Mouse (Mus musculus) neural tube, embryonic 15.5 days (tissue): Measurements from ENCODE around the gene Lgals2. TPM values are rescaled to one million over a fixed set of nuclear protein-coding genes. Genes with fewer than 3 reads are reported as not detected.

ENCODE experiments used
- ATAC-seq: fragments of 200-750 bp; cut with Nextera tagmentation; 2 replicates; pipeline ENCODE4 v1.8.0; 2017; ENCODE audit warnings: mild to moderate bottlenecking, moderate TSS enrichment, moderate library complexity; ENCODE audit not compliant: low FRiP score
- H3K27ac ChIP-seq: fragments of 300-500 bp; sonication (generic); replicated peaks from 2 replicates; pipeline ENCODE4 v1.5.1; 2015; ENCODE audit warnings: mild to moderate bottlenecking, inconsistent platforms
- H3K27me3 ChIP-seq: fragments of 300-500 bp; sonication (generic); replicated peaks from 2 replicates; pipeline ENCODE4 v1.6.1; 2015; ENCODE audit warnings: inconsistent platforms
- H3K36me3 ChIP-seq: fragments of 300-500 bp; sonication (generic); 2 replicates; pipeline ENCODE4 v1.6.1; 2015; ENCODE audit warnings: inconsistent platforms
- H3K4me1 ChIP-seq: fragments of 300-500 bp; sonication (generic); 2 replicates; pipeline ENCODE4 v1.6.1; 2015; ENCODE audit warnings: inconsistent platforms
- H3K4me2 ChIP-seq: fragments of 300-500 bp; sonication (generic); 2 replicates; pipeline ENCODE4 v1.6.1; 2015; ENCODE audit warnings: inconsistent platforms, mild to moderate bottlenecking, moderate library complexity
- H3K4me3 ChIP-seq: fragments of 300-500 bp; sonication (generic); replicated peaks from 2 replicates; pipeline ENCODE4 v1.5.1; 2015; ENCODE audit warnings: mild to moderate bottlenecking, inconsistent platforms
- H3K9ac ChIP-seq: fragments of 300-500 bp; sonication (generic); replicated peaks from 2 replicates; pipeline ENCODE4 v1.6.1; 2015; ENCODE audit warnings: mild to moderate bottlenecking, inconsistent platforms
- H3K9me3 ChIP-seq: fragments of 300-500 bp; sonication (generic); replicated peaks from 2 replicates; pipeline ENCODE4 v1.6.1; 2016; ENCODE audit warnings: inconsistent platforms
- WGBS: fragments of 180-500 bp; shearing (Covaris S2); methylation state at CpG from one replicate; pipeline ENCODE4 v1.1.7; 2015; ENCODE audit warnings: mixed read lengths; 5-methylcytosine and 5-hydroxymethylcytosine counted together
- microRNA-seq: library from miRNA; unstranded; fragments of <30 nt; microRNA quantifications from one replicate; pipeline ENCODE4, GENCODE M21; 2017
- polyA plus RNA-seq: library from polyadenylated mRNA; unstranded; fragments of >200 nt; fragmentation: Nextera tagmentation; extraction: Ambion mirVana; gene quantifications from 2 replicates; pipeline ENCODE4 v1.2.1, GENCODE M21; 2015

Gene Lgals2
- polyA plus RNA-seq, 1 experiment from 2014 or later = not detected

GRCm38 (mm10) chr15:78804326-78804725 lies 51.0 kb downstream of the Lgals2 start:
- peaks cover 48% of the 10 kb centered on the region for H3K27me3 ChIP-seq
- no peak overlapping the region for H3K4me2 ChIP-seq
- H3K4me3 ChIP-seq = no peak overlapping the region
- no peak for ATAC-seq
- H3K9ac ChIP-seq = no peak overlapping the region
- no peaks in the 10 kb centered on the region for H3K9me3 ChIP-seq
- WGBS = 16% methylated on average over 6 of the region's 6 CpGs
- peaks cover 29% of the 10 kb centered on the region for H3K4me1 ChIP-seq
- H3K36me3 ChIP-seq = no peaks in the 10 kb centered on the region
- H3K27ac ChIP-seq = no peak overlapping the region

GRCm38 (mm10) chr15:78803499-78803900 lies 51.8 kb downstream of the Lgals2 start:
- H3K9me3 ChIP-seq = no peaks in the 10 kb centered on the region
- 4% methylated on average over 8 of the region's 8 CpGs for WGBS
- H3K4me2 ChIP-seq = peak overlapping the region; percentile 84
- no peak overlapping the region for H3K27ac ChIP-seq
- H3K4me1 ChIP-seq = peaks cover 34% of the 10 kb centered on the region
- H3K9ac ChIP-seq = no peak overlapping the region
- H3K36me3 ChIP-seq = no peaks in the 10 kb centered on the region
- no peak for ATAC-seq
- peaks cover 48% of the 10 kb centered on the region for H3K27me3 ChIP-seq
- H3K4me3 ChIP-seq = no peak overlapping the region

GRCm38 (mm10) chr15:78802776-78803391 lies 52.4 kb downstream of the Lgals2 start, which contains the start of gene Card10:
Gene Card10, minus strand, starts transcription at chr15:78803042.
- ATAC-seq = peak; percentile 60
- Histone ChIP-seq H3K4me1 (peaks cover 34% of the 10 kb centered on the region), H3K4me2 (peak within 1 kb of the TSS; percentile 84), H3K9ac (peak within 1 kb of the TSS; percentile 51), H3K9me3 (no peaks in the 10 kb centered on the region), H3K36me3 (no peaks in the 10 kb centered on the region), H3K27me3 (peaks cover 48% of the 10 kb centered on the region), H3K27ac (peak within 1 kb of the TSS; percentile 33), H3K4me3 (peak within 1 kb of the TSS; percentile 52)
- 1% methylated on average over 63 of the region's 70 CpGs for WGBS

GRCm38 (mm10) chr15:78801971-78802741 lies 53.2 kb downstream of the Lgals2 start:
- peak overlapping the region; percentile 33 for H3K27ac ChIP-seq
- H3K36me3 ChIP-seq = no peaks in the 10 kb centered on the region
- ATAC-seq = 0 out of 2 replicates have a peak, but pooled peaks have one; percentile 30
- peaks cover 34% of the 10 kb centered on the region for H3K4me1 ChIP-seq
- H3K9ac ChIP-seq = peak overlapping the region; percentile 51
- no peaks in the 10 kb centered on the region for H3K9me3 ChIP-seq
- WGBS = 5% methylated on average over 65 of the region's 67 CpGs
- peak overlapping the region; percentile 84 for H3K4me2 ChIP-seq
- peak overlapping the region; percentile 52 for H3K4me3 ChIP-seq
- peaks cover 48% of the 10 kb centered on the region for H3K27me3 ChIP-seq

- Histone ChIP-seq H3K9ac (no peak overlapping the region), H3K27me3 (peaks cover 48% of the 10 kb centered on the region), H3K4me1 (peaks cover 35% of the 10 kb centered on the region), H3K4me2 (peak overlapping the region; percentile 84), H3K4me3 (peak overlapping the region; percentile 52), H3K9me3 (no peaks in the 10 kb centered on the region), H3K36me3 (no peaks in the 10 kb centered on the region), H3K27ac (no peak overlapping the region)
- WGBS = 77% methylated on average over 9 of the region's 9 CpGs
- ATAC-seq = no peak
Observed at GRCm38 (mm10) chr15:78801571-78801970, 53.8 kb downstream of the Lgals2 start.

Small RNAs within 50 kb of the gene (microRNA-seq; reads per million reads assigned to microRNA genes)
- not detected for gene Mir6955

Other genes with a start within 250 kb of the Lgals2 start
- 9.8 and 10.6 TPM in 2 replicates for gene Elfn2, start 136.8 kb downstream of the Lgals2 start, polyA plus RNA-seq
- gene Mfng, start 82.1 kb downstream of the Lgals2 start, polyA plus RNA-seq = 14.5 and 22.6 TPM in 2 replicates
- 1.9 and 3.7 TPM in 2 replicates for gene Card10, start 52.5 kb downstream of the Lgals2 start, polyA plus RNA-seq
- gene Cdc42ep1, start 12.9 kb downstream of the Lgals2 start, polyA plus RNA-seq = 12.0 and 16.2 TPM in 2 replicates
- 42.6 and 44.1 TPM in 2 replicates for gene Gga1, start 21.7 kb upstream of the Lgals2 start, polyA plus RNA-seq
- not detected in 2 replicates for gene Gm49510, start 44.1 kb upstream of the Lgals2 start, polyA plus RNA-seq
- gene Sh3bp1, start 44.2 kb upstream of the Lgals2 start, polyA plus RNA-seq = 3.7 and 16.9 TPM in 2 replicates
- 64.2 and 76.9 TPM in 2 replicates for gene Pdxp, start 58.4 kb upstream of the Lgals2 start, polyA plus RNA-seq
- 218 and 380 TPM in 2 replicates for gene Lgals1, start 71.2 kb upstream of the Lgals2 start, polyA plus RNA-seq
- 63.0 and 63.2 TPM in 2 replicates for gene Nol12, start 79.4 kb upstream of the Lgals2 start, polyA plus RNA-seq
- 30.6 and 39.7 TPM in 2 replicates for gene Triobp, start 92.2 kb upstream of the Lgals2 start, polyA plus RNA-seq
- gene H1f0, start 172.9 kb upstream of the Lgals2 start, polyA plus RNA-seq = 169 and 222 TPM in 2 replicates
- gene Galr3, start 186.4 kb upstream of the Lgals2 start, polyA plus RNA-seq = 0.14 and 0.17 TPM in 2 replicates
- gene Ankrd54, start 207.4 kb upstream of the Lgals2 start, polyA plus RNA-seq = 52.4 and 52.8 TPM in 2 replicates
- 164 and 193 TPM in 2 replicates for gene Eif3l, start 219.7 kb upstream of the Lgals2 start, polyA plus RNA-seq